Mouse (Mus musculus): ENCODE data around the gene Large1.
"Not testable (repeated sequence)": the region's sequence is repeated elsewhere in the genome, so short reads cannot be mapped to it uniquely, and the experiment has no call there.

Large1 gene

DNA sequence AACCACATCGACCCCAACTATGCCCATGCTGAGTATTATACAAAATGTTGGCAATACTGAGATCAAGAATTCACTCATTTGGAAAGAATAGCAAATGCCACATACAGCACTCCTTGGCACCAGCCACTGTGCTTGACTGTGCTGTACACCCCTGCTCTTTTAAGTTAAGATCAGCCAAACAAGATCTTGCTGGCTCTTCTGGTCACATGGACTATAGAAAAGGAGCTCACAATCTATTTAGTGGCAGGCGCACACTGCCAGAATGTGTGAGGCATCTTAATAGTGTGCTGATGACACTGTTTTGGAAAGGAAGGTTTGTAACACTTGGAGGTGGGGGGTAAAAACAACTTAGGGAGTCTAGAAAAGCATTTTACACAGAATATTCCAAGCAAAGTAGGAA is 337.0 kb downstream of the Large1 start:
- DNase-seq (ENCODE audit: low spot score): no peak

DNA sequence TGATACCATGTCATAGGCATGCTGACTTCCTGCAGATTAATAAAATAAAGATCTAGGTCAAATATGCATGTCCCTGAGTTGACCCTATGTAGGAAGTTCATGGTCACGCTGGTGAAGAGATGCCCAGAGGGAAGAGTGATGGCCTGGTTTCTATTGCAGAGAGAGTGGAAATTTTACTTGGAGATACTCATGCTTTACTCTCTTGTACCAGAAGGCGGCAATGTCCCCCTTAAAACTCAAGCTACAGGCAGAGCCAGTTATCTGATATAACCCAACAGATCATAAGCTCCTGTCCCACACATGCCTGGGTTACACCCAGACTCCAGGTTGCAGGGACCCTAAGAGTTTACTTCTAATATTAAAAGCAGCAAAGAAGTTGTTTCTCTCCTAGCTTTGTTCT is 345.9 kb downstream of the Large1 start:
- DNase-seq (ENCODE audit: low spot score): no peak

DNA sequence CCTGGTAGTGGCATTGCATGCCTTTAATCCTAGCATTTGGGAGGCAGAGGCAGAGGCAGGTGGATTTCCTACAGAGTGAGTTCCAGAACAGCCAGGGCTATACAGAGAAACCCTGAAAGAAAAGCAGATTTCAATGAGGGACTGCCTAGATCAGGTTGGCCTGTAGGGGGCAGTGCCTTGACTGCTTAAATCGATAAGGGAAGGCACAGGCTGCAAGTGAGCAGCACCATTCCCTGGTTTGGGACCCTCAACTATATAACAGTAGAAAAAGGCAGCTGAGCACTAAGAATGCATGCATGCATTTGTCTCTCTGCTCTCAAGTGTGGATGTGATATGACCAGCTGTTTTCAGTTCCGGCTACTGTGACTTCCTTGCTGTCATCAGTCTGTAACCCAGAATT is 349.5 kb downstream of the Large1 start:
- no peak for DNase-seq (ENCODE audit: low spot score)

DNA sequence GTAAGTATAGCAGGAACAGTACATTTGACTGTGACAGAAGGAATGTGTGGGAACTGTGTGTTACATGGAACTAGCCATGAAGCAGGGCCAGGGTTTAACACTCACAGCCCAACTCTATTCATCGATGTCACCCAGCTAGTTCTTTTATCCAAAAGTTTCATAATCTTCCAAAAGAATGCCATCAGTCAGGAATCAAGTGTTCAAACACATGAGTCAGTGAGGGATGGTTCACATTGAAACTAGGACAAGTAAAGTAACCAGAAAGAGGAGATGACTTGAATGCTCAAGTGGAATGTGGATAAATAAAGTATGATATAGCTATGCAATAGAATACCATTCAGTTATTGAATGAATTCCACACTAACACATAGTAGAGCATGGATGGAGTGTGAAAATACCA is 359.5 kb downstream of the Large1 start:
- no peak for DNase-seq (ENCODE audit: low spot score)

DNA sequence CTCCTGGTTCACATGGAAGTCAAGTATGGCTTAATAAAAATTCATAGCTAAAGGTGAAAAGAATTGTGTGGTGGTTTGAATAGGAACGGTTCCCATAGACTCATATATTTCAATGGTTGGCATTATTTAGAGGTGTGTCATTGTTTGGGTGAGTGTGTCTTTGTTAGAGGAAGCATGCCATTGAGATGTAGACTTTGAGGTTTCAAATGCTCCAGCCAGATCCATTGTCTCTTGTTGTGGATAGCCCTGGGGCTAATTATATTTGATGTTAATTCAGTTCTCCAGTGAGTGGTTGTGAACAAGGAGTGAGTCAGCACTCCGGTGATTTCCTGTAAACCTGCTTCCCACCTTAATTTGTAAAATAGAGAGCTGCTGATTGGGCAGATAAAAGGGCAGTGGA is 362.9 kb downstream of the Large1 start:
- DNase-seq (ENCODE audit: low spot score): no peak

DNA sequence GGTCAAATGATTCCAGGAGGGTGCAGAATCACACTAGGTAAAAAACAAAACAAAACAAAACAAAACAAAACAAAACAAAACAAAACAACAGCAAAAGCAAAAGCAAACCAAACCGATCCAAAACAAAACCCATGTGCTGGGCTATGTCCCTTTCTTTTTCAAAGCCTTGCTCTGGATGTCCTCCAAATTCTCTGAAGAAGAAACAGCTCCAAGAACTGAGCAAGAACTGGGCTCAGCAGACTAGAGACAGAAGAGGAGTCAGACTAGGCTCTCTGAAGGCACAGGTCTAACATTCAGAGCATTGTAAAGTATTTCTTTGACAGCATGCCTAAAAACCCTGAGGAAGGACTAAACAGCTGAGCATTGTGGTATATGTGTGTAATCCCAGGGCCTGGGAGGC is 370.5 kb downstream of the Large1 start:
- no peak for DNase-seq (ENCODE audit: low spot score)

DNA sequence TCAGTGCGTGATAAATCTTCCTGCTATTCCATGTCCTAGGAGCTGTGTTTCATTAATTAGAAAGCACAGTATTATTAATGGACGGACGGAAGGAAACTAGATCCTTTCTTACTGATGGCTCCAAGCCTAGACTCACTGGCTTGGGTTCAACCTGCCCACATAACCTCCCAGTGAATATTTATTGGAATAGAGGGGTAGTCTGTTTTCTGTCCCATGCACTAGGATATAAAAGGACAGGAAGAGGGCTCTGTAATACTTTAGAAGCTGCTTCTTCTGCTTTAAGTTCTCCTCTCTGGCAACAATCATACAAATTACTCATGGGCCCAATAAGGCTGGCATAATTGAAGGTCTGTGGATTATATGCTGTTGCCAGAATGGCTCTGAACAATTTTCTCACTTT is 398.3 kb downstream of the Large1 start:
- DNase-seq (ENCODE audit: low spot score): no peak

DNA sequence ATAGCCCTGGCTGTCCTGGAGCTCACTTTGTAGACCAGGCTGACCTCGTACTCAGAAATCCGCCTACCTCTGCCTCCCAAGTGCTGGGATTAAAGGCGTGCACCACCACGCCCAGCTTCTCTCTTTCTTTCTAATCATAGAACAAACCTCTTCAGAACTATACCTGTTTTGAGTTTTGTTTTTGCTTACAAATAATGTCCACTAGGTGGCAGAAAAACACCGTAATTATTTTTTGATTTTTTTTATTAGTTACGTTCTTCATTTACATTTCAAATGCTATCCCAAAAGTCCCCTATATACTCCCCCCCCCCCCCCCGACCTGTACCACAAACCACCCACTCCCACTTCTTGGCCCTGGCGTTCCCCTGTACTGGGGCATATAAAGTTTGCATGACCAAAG is 411.9 kb downstream of the Large1 start:
- DNase-seq (ENCODE audit: low spot score): not testable (repeated sequence)

DNA sequence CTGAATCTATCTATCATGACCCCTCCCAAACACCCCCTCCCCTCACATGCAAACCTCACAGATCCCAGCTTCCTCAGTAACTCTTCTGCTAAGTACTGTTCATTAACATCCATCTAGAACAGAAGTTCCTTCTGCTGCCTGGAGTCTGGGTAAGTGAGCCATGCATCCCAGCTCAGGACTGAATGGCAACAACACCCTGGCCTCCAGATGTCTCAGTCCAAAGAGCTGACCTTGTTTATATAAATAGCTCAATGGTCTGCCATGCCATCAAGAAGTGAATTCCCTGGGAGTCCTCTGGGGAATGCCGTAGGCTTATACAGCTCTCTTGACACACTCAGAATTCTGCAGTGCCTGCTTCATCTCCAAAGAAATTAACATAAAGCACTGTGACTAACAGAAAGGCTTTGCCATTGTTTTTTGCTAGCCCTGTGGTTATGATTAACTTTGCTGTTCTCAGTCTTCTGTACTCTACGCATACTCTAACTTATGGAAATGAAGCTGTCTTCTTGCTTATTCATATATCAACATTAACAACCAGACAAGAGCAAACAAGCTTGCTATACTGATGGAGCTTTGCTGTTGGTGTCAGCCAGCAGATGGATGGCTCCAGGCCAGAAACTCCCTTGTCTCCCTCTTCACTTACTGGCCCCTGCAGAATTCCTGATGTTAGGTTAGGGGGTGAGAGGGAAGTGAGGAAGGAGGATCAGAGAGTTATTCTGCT is 434.0 kb downstream of the Large1 start:
- no peak for DNase-seq (ENCODE audit: low spot score)

DNA sequence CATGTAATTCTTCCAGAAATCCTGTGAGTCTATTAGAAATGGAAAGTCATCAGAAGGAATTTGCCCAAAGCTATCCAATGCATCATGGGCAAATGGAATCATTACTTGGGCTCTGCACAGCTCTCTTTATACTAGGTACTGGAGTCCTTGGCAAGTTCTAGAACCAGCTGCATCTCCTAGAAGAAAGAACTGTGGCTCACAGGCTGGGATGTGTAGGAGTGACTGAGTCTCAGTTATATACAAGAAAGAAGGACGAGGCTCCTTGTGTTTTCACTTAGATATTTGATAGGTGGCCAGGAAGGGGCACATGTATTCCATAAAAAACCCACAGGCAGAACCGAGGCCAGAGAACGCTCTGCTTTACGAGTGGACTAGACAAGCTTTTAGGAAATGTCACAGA is 447.8 kb downstream of the Large1 start:
- DNase-seq (ENCODE audit: low spot score): no peak

DNA sequence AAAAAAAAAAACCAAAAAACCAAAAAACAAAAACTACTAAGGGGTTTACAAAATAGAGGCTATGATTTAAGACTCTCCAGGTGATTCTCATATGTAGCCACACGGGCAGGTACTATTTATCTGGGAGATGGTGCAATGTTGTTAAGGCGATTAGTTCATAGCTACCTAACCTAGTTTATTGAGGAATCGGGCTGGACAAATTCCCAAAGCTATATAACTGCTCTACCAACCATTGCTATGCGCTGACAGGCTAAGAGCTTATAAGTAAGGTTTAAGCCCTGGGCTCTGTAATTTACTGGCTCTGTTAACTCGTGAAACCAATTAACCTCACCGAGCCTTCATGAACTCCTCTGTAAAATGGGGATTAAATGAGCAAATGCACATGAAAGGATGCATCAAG is 451.7 kb downstream of the Large1 start:
- DNase-seq (ENCODE audit: low spot score): no peak

DNA sequence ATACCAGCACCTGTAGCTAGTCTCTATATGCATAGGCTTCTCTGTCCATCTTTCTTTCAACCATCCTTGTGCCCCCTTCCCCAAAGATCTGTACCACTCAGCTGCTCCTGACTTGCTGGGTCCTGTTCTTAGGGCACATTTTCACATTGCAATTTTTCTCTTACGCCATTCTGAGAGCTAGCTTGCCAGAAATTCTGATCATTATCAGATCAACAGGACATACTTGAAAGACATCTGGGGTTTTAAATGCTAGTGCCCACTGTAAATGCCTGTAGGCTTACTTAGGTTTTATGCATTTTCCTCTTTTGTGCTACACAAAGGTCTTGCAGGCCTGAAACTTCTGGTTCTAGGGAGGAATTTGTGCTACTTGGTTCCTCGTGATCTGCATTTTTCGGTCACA is 454.0 kb downstream of the Large1 start:
- no peak for DNase-seq (ENCODE audit: low spot score)

DNA sequence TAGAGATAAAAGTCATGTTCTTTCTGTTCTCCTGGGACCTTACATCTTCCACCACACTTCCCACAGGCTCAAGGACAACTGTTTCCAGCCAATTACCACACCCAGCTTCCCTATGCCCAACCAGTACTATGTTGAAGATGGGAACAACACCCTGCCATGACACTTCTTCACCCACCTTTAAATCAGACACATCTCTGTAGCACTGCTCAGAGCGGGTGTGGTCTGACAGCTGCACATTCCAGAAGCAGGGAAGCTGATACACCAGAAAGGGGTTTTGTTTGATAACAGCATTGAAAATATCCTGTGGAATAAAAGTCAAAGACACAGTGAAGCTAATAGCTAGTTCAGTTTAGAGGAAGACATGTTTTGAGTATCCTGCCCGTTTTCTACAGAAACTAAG is 470.3 kb downstream of the Large1 start:
- no peak for DNase-seq (ENCODE audit: low spot score)

DNA sequence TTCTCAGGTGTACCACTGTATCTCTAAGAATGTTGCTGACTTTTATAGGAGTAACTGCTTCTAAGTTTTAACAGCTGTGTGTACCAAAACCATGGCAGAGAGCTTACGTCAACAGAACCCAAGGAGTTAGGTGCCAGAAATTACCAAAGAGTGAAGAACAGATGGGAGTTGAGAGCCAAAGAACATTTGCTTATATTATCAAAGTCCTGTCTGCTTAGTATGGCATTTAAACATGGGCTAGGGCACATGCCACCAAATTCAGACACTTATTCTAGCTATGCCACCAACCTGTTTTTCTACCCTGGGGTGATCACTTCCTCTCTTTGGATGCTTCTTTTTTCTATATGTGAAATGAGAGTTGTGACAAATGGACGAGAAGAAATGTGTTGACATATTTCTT is 479.9 kb downstream of the Large1 start:
- DNase-seq (ENCODE audit: low spot score): no peak

DNA sequence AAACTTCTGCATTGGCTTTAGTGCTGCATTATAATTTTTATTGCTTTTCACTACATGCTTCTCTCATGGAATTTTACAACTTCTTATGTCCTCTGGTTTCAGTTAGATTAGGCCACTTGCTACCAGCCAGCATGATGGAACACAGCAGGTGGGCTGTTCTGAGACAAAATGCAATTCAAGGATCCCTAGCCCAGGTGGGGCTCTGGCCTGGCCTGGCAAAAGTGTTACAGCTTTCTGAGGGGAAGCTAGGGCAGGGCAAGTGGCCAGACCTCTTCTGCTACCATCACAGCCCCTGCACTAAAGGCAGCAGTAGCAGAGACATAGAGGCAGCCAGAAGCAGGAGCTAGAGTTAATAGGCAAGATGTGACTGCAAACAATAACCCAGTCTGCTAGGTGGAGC is 506.5 kb downstream of the Large1 start:
- DNase-seq (ENCODE audit: low spot score): no peak

DNA sequence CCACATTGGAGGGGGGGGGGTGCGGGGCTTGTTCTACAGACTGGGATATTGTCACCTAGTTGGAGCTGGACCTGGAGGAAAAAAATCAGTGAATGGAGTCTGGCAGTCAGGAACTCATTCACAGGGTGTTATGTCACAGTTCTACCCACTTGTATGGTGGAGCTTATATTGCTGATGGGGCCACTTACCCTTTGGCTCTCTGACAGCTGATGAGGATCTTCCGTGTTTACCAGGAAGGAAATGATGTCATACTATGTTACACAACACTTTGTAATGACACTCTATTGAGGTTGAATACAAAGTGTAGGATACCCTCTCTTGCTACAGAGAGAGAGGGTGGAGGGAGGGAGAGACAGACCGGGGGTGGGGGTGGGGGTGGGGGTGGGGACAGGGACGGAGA is 517.5 kb downstream of the Large1 start:
- DNase-seq (ENCODE audit: low spot score): no peak

DNA sequence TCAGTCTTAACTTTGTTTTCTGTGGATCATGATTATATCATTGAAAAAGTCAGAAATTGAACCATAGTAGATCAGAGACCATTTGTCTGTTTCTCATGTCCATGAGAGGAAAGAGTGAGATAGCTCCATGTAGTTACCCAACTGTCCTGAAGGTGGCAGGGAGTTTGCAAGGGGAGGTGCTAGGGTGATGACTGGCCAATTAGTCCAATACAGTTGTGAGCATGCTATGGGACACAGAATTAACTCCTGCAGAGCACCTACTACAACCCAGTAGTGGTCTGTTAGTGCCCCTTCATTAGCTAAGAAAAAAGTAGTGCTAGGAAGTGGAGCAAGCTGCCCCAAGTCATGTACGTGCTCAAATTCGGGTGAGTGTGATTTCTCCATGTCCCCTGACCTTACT is 520.2 kb downstream of the Large1 start:
- no peak for DNase-seq (ENCODE audit: low spot score)

DNA sequence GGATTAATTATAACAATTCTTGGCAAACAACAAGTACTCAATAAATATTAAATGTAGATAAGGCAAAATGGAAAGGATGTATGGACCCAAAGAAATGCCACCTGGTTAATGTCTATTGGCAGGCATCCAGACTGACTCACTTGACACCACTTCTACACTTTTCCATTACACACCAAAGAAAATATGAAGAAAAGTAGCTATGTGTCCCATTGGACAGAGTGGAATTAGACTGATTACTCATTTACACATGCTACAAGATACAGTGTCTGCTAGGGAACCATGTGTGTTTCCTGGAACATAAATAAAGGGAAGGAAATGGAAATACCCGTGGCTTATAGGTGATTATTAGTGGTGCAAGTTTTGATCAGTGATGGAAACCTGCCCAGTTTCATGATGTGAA is 521.0 kb downstream of the Large1 start:
- no peak for DNase-seq (ENCODE audit: low spot score)

DNA sequence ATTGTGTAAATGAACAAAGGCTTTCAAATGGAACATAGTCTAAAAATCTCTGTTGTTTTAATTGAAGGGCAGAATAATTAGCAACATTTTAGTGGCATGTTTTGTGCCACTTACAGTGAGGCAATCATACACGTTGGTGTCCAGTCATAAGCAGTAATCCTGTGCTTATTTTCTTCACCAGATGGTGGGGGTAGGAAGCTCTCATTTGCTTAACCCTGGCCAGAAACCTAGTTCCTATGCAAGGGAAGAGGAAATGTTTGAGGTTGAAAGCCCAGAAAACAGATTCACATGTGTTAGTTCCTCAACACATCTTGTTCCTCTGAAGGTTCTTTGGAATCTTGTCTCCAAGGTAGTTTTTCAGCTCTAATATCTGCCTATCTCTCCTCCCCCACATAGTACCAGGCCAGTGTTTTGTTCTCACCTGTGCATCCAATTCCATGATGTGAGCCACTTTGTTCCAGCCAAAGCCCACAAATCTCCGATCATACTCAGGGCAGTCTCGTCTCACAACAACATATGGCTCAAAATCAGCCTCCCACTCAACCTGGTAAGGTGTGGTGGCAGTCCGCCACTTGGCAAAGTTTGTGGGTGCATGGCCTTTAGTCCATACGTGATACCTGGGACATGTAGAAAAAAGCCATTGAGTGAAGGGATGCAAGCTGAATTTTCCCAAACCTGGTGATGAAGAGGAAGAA is 535.5 kb downstream of the Large1 start:
- DNase-seq (ENCODE audit: low spot score): no peak

DNA sequence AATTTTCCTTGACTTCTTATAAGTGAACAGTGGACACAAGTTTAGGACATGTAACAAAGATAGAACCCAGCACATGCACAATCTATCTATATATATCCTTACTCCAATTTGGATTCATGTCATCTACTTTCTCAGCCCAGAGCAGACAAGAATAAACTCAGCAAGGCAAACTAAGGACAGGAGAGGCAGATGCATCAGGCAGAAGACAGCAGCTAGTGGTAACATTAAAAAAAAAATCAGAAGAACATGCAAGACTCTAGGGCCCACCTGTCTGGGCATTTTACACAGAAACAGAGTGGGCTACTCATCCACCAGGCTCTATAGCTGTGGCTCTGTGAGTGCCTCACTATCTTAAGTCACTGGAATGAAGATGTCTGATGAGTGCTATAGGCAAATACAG is 536.7 kb downstream of the Large1 start:
- DNase-seq (ENCODE audit: low spot score): no peak

DNA sequence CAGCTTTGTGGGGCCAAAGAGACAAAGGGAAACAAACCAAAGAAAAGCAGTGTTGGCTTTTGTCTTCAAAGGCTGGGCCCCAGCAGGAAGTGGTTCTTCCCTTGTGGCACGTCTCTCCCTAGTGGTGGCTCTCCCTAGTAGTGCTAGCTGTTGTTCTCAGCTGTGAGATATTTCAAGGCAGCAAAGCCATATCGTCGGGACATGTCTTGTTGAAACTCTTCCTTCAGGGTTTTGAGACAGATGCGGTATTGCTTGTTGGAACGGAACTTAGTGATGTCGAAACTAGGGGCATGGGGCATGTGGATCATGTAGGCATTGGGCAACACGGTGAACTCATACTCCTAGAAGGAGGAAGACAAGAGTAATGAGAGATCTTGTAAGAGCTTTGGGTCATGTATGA is 537.7 kb downstream of the Large1 start:
- no peak for DNase-seq (ENCODE audit: low spot score)

DNA sequence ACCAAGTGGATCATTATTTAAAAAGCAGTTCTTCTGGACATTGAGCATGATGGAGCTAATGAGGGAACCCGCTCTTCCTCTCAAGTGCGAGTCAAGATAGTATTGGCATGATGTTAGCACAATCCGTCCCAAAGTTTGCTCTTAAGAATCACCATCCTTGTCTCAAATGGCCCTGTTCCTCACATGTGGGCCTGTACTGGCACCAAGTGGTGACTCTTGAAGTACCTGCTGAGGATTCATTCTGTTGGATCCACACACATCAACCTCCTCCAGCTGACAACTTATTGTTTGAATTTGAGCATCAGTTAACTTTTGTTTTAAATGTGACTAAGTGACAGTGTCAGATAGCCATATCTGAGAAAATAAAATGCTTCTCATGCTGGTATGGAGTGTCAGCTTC is 540.6 kb downstream of the Large1 start:
- DNase-seq (ENCODE audit: low spot score): no peak

DNA sequence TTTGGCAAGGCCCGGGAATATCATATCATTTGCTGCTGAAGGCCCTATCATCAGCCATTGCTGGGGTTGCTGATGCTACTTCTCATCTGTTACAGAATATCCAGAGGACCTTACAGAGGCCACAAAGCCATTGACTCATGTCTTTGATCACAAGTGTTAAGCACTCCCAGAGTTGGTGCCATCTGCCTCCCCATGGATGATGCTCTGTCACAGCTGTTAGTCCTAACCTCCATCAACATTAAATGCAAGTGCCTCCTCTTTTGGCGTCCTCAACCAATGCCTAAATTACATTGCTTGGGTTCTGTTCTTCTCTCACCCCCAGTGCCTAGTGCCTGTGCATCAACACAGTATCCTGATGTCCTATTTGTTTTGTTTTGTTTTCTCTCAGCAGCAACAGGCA is 551.8 kb downstream of the Large1 start:
- no peak for DNase-seq (ENCODE audit: low spot score)

DNA sequence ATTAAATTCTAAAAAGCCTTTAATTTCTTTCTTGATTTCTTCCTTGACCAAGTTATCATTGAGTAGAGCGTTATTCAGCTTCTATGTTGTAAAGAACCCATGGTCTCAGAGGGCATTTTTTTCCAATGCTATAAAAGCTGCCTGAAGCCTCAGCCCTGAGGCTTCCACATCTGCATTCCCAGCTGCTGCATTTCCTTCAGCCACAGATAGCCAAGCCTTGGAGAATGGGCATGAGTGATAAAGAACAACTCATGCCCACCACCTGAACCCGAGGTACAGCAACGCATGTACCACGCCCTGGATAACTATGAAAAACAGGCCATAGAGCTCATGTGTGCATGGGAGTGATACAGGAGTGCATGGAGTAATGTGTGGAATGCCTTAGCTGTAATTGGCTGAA is 572.7 kb downstream of the Large1 start:
- no peak for DNase-seq (ENCODE audit: low spot score)

Data from testis, postnatal 14 days (tissue).